Mouse (Mus musculus): ENCODE data around the gene Taf5. TPM values are rescaled to one million over a fixed set of nuclear protein-coding genes. Genes with fewer than 3 reads are reported as not detected.

The Taf5 gene
- polyA plus RNA-seq, 1 experiment from 2014 or later = 7.1 TPM

DNA sequence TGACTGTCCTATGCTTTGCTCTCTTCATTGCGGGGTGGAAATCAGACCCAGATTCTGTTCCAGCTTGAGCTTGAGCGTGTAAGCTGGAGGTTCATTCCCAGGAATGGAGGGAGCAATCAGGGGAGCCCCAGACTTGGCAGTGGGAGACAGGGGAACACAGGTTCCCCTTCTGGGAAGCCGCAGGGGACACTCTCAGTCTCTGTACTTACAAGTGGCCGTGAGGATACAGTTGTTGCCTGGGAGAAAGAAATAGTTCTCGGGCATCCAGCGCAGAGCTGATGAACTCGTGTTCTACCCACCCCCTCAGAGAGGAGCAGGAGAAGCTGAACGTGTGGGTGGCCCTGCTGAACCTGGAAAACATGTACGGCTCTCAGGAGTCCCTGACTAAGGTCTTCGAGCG is 61.3 kb downstream of the Taf5 start:
- H3K27me3 ChIP-seq (replicated peaks) = no peaks in the 10 kb centered on the region
- no peak overlapping the region for H3K4me2 ChIP-seq
- peaks cover 94% of the 10 kb centered on the region for H3K36me3 ChIP-seq
- no peak for ATAC-seq (ENCODE audit: insufficient number of reproducible peaks, low FRiP score)
- no peak overlapping the region for H3K9ac ChIP-seq
- H3K9me3 ChIP-seq (replicated peaks) = no peaks in the 10 kb centered on the region
- H3K4me1 ChIP-seq (replicated peaks) = peaks cover 10% of the 10 kb centered on the region
- H3K4me3 ChIP-seq = no peak overlapping the region
- WGBS = 92% methylated on average over 11 of the region's 11 CpGs
- no peak overlapping the region for H3K27ac ChIP-seq (ENCODE audit: poor library complexity, severe bottlenecking)

DNA sequence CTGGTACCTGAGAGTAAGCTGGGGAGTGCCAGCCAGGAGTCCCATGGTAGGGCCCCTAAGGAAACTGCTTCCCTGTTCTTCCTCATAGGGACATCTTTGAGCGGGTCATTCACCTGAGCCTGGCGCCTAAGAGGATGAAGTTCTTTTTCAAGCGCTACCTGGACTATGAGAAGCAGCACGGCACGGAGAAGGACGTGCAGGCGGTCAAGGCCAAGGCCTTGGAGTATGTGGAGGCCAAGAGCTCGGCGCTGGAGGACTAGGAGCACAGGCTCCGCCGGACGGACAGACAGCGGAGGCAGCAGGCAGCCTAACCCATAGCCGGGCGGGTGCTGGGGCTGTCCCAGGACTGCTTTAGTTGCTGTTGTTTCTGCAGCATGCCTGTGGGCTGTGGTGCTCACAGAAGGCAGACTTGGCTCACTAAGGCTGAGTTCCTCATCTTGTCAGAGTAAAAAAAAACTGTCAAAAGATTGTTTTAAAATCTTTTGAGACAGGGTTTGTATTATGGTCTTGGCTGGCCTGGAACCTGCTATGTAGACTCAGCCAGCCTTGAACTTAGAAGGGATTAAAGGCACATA is 63.1 kb downstream of the Taf5 start:
- ATAC-seq (ENCODE audit: insufficient number of reproducible peaks, low FRiP score) = no peak
- no peaks in the 10 kb centered on the region for H3K9me3 ChIP-seq (replicated peaks)
- H3K9ac ChIP-seq = no peak overlapping the region
- H3K4me3 ChIP-seq = no peak overlapping the region
- no peak overlapping the region for H3K27ac ChIP-seq (ENCODE audit: poor library complexity, severe bottlenecking)
- WGBS = 91% methylated on average over 15 of the region's 15 CpGs
- H3K27me3 ChIP-seq (replicated peaks) = no peaks in the 10 kb centered on the region
- H3K36me3 ChIP-seq = peaks cover 96% of the 10 kb centered on the region
- H3K4me2 ChIP-seq = no peak overlapping the region
- H3K4me1 ChIP-seq (replicated peaks) = no peaks in the 10 kb centered on the region

Other genes with a start within 250 kb of the Taf5 start
- gene Ina, start 53.0 kb upstream of the Taf5 start, polyA plus RNA-seq (2016; fragmentation: Nextera tagmentation; extraction: Ambion mirVana) = 0.24 and 0.86 TPM in 2 replicates
- gene Nt5c2, start 52.6 kb upstream of the Taf5 start, polyA plus RNA-seq (2016; fragmentation: Nextera tagmentation; extraction: Ambion mirVana) = 108 and 111 TPM in 2 replicates
- 12.9 and 14.5 TPM in 2 replicates for gene Pcgf6, start 16.8 kb upstream of the Taf5 start, polyA plus RNA-seq (2016; fragmentation: Nextera tagmentation; extraction: Ambion mirVana)
- 2,494 and 2,546 TPM in 2 replicates for gene Usmg5, start 22.9 kb downstream of the Taf5 start, polyA plus RNA-seq (2016; fragmentation: Nextera tagmentation; extraction: Ambion mirVana)
- 7.4 and 7.9 TPM in 2 replicates for gene Pdcd11, start 23.0 kb downstream of the Taf5 start, polyA plus RNA-seq (2016; fragmentation: Nextera tagmentation; extraction: Ambion mirVana)
- 5.8 and 6.1 TPM in 2 replicates for gene Calhm2, start 70.5 kb downstream of the Taf5 start, polyA plus RNA-seq (2016; fragmentation: Nextera tagmentation; extraction: Ambion mirVana)
- not detected in 2 replicates for gene Calhm1, start 76.5 kb downstream of the Taf5 start, polyA plus RNA-seq (2016; fragmentation: Nextera tagmentation; extraction: Ambion mirVana)
- gene Calhm3, start 90.0 kb downstream of the Taf5 start, polyA plus RNA-seq (2016; fragmentation: Nextera tagmentation; extraction: Ambion mirVana) = not detected in 2 replicates
- gene Neurl1a, start 111.1 kb downstream of the Taf5 start, polyA plus RNA-seq (2016; fragmentation: Nextera tagmentation; extraction: Ambion mirVana) = 2.3 and 2.8 TPM in 2 replicates

All from heart, embryonic 12.5 days (tissue).